Mouse (Mus musculus): ENCODE measurements around the gene Uap1l1. TPM values are rescaled to one million over a fixed set of nuclear protein-coding genes. Genes with fewer than 3 reads are reported as not detected.

Uap1l1 gene
- total RNA-seq, 2 experiments from 2014 or later = 7.3 to 9.5 TPM

DNA sequence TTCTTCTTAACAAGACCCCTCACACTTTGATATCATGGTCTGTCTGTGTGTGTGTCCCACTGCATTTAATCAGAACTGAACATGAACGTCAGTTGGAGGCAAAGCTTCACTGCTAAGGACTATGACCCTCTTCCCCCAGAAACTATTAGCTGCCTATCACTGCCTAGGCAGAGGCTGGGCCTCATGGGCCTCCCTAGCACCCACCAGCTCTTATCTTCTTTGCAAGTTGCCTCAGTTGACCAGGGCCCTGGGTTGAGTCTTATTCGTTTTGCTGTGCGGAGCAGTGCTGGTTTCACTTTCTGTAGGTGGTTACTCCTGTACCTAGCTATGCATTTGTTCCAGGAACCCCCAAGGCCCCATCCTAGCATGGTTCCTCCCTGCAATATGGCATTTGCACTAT is 4.5 kb upstream of the Uap1l1 start:
- no peak for DNase-seq

DNA sequence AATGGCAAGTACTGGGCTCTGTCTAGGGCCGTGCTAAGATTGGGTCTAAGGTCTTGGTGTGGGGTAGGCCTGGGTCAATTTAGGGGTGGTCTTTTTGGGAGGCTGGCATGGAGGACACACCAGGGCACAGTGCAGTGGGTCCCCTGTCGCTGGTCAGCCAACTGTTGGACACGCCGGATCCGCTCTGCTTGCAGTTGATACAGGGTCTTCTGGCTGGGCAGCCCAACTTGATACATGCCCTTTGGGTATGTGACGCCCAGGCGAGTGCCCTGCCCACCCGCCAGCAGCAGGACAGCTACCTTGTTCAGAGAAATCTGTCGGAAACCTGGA is 756 bp downstream of the Uap1l1 start:
- no peak for DNase-seq

DNA sequence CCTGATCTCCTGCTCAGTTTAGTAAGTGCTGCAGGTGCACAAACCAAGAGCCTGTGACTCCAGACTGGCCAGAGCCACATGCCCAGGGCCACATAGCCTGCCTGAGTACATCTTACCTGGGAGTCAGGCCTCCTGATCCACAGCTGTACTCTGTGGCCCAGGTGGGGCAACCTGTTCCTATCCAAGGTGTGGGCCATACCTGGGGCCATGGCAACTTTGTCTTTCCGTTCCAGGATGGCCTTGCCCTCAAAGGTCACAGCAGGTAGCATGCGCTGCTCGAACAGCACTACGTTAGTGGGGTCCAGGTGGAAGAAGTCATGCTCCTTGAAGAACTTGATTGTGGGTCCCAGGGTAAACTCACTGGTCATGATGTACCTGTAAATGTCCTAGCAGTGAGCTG is 1.2 kb downstream of the Uap1l1 start:
- no peak for DNase-seq

DNA sequence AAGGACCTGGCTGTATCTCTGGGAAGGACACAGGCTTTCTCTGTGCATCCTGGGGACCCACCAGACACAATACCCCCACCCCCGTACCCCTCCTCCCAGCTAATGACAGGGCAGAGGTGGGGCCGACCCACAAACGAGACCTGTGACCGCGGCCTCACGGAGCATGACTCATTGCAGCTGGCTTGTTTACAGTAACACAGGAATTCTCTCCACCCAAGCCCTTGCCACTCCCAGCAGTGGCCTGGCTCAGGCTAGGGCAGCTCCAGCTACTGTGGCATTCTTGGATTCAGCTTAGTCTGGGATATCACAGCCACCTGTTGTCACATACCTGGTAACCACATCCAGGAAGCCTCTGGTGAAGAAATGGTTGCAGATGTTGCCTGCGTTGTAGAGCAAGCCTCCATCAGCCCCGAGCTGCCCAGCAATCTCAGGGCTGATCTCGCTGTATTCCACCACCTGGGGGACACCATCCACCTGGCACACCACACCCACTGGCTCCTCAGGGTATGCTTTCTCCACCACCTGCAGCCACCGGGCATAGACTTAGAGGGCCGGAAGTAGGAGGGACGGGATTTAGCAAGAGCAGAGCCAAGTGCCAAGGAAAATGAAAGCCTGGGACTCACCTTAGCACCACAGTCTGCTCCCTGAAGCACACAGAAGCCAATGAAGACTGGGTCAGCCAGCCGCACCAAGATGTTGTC is 1.9 kb downstream of the Uap1l1 start:
- DNase-seq = no peak

DNA sequence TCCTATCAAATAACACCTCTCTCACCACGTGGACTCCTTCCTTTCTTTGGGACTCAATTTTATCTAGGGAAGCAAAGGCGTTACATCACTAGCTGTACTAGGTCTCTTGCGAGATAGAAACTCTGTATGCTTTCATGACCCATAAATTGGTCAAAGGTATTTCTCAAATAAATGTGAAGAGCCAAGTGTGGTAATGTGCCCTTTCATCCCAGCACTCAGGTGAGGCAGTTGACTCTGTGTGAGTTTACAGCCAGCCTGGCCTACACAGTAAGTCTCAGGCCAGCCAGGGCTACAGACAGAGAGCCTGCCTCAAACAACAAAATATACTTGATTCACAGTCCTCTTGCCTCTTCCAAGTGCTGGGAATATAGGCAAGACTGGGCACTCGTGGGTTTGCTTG is 5.6 kb downstream of the Uap1l1 start:
- no peak for DNase-seq

DNA sequence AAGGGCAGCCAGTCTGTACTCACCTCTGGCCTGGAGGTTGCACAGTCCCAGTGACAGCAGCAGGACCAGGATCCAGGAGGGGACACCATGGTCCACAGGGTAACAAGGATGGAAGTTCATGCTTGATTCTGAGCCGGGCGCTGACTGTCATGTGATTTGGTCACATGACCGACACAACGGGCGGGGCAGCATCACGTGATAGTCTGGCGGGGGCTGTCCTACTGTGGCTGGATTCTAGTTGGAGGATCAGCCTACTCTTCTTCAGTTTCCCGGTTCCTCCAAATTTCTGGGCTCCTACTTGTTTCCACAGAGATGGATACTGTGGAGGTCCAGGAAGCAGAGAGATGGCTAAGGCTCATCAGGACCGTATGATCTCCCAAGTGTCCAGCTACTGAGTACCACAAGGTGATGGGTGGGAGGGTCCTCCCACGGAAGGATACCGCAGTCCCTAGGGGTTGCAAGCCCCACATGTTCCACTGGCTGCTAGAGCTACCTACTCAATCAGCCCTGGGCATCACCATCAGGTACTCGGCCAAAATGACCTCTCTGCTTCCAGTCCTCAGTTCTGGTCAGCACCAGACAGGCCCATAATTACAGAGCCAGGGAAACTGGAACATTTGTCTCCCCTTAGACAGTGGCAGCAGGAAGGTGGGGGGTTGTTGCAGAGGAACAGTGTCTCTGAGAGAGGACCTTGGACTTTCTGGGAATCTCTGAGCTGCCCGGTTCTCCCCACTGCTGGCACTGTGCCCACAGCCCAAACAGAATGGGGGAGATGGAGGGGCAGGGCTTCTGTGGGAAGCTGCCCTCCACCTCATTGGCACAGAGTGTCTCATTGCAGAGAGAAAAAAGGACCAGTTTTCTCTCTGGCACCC is 9.0 kb downstream of the Uap1l1 start, which contains the start of gene Dpp7:
TSS of gene Dpp7 (minus strand) at position 152 of the 872 bp plus-strand sequence.
- DNase-seq = peak; percentile 74

DNA sequence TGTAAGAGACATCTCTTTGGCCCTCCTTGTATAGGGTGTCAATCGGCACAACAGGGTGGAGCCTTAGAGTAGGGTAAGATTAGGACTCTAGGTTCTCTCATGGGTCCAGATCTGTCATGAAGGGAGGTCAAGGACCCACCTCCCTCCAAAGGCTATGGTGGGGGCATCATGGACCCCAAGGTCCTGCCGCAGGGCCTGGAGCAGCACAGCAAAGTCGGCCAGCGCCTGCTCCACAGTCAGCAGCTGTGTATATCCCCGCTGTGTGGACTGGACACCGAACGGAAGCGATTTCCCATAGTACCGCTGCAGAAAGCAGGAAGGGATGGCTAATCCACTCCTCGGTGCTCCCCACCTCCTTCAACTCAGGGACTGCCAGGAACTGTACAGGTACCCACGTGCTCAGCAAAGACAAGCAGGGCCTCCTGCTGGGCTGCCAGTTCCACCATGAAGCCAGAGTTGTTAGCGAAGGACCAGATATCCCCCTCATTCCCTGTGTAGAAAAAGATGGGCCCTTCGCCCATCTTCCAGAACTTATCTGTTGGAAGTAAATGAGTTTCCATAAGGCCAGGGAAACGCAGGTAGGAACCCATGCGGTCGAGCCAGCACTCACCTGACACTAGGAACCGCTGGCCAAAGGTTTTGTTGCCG is 9.9 kb downstream of the Uap1l1 start:
- DNase-seq = no peak

DNA sequence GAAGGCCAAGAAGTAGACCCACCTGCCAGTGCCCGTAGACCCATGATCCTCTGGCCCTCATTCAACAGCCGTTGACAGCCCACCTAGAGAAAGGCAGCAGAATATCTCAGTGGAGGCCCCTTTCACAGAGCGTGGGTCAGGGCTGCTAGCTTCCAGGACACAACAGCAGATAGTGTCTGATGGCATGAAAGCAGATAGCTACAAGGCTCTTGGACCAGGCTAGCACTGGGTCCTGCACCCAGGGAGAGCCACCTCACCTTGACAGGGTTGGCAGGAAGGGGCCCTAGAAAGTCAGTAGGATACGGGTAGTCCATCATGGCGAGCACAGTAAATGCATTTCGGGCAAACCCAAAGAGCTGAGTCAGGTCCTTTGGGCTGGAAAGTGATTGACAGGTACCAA is 11.3 kb downstream of the Uap1l1 start:
- no peak for DNase-seq

DNA sequence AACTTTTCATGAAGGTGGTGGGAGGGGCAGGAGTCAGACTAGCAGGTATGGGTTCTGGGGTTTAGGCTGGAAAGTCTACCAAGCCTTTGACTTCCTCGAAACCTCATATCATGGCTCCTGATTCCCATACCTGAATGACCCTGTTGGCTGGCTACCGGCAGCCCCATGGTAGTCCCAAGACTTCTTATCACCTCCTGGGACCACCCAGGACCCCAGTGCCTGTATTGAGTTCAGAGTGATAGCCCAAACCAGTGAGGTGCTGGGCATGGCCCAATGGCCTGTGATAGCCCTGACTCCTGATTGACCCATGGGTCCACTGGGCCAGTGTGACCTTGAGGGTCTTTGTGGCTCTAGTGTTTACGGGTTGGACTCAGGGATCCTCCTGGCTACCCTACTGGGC is 14.8 kb downstream of the Uap1l1 start:
- DNase-seq = no peak

DNA sequence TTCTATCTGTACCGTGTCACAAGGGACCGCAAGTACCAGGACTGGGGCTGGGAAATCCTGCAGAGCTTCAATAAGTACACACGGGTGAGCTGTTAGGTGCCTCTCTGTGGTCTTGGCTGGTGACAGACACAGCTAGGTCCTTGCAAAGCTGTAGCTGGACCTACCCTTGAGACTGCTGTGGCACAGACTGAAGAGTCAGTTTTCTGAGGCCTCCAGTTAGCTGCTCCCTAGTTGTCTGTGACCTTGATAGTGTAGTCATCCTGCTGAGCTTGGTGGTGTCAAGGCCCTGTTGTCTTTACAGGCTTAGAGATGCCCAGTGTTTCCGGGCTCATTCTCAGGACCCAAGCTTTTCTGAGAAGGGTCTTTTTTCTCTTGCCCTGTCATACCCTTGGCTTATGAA is 16.0 kb downstream of the Uap1l1 start:
- no peak for DNase-seq

DNA sequence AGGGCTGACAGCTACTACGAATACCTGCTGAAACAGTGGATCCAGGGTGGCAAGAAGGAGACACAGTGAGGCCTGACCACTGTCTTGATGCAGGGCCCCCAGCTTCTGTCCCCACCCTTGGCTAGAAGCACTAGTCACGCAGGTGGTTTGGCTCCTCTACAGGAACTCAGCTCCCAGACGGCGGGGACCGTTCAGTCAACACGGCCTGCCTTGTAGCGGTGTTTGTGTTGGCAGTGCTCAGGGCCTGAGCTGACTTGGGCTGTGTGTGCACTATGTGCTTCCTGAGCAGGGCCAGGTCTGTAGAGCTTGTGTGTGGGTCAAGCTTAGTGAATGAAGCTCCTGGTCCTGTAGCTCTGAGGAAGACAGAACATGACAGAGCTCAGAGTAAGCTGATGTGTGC is 17.3 kb downstream of the Uap1l1 start:
- no peak for DNase-seq

DNA sequence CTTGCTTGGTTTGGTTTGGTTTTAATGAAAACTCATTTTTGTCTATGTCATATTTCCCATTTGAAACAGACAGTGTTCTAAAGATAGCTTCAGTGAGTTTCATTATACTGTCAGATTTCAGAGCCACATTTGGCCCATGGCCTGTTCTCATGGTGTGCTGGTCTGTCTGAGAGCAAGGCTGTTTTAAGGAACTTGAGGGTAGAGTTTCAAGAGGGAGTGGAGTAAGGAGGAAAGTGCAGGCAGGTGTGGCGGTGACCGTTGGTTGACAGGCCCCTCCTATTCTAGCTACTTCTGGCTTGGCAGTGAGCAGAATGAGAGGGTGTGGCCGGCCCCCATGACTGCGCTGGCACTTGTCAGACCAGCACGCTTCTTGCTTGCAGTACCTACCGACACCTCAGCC is 27.2 kb downstream of the Uap1l1 start:
- DNase-seq = no peak

DNA sequence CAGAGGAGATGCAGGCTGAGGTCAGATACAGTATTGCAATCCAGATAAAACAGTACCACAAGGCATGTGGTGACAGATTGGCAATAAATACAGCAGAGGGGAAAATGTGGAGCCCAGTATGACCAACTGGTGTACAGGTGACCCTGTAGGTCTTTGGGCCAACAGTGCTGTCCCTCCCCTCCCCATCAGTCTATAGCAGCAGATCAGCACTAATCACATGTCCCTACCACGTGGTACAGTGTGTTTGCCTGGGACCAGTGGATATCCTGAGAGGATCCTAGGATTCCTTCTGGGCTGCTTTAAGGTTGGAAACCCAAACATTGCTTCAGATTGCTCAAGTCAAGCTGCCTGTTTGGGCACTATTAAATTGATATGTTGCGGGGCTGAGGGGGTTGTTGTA is 31.9 kb downstream of the Uap1l1 start:
- no peak for DNase-seq

DNA sequence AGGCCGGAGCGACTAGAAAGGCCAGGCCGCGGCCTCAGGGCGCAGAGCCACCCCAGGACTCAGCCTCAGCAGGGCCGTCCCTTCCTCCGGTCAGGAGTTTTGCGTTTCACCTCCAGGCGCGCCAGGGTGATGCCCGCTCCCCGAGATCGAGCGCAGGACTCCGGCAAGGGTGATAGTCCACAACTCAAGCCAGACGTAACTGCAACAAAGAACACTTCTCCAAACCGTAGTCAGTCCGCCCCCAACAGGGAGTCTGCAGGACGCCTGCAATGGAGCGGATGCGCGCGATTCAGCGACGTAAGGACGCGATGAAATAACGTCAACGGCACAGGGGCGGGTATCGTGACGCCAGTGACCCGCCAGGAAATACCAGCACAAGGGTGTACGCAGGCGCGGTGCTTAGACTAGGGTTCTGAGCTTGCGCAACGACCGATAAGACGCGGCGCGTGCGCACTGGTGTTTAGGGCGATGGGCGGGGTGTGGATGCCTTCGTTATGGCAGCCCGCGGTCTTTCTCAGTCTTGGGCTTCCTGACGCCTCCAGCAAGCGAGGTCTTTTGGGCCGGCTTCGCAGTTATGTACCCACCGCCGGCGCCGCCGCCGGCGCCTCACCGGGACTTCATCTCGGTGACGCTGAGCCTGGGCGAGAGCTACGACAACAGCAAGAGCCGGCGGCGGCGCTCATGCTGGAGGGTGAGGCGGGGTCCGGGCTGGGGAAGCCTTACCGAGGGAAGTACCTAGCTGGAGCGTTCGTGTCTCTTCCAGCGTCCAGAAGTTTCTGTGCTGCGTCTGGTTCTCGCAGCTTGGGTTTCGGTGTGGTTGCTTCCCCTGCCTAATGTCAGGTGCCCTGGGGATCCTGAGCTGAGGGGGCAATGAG is 33.0 kb downstream of the Uap1l1 start, which contains the start of gene Man1b1:
TSS of gene Man1b1 (plus strand) at position 53 of the 875 bp plus-strand sequence.
- peak; percentile 99 for DNase-seq

DNA sequence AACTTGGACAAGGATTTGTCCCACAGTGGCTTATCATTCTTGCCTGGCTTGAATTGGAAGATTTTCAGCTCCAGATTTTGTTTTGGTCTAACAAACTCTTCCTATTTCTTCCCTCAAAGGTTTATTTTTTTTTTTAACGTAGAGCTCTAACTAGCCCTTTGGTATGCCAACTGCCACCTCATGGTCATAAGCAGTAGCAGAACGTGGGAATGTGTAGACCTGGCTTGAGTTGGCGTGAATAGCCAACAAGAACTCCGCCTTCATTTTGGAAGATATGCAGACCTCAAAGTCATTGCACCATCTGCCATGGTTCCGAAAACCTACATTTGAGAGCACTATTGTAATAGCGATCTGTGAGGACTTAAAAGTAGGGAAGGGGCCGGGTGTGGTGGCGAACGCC is 34.0 kb downstream of the Uap1l1 start:
- DNase-seq = no peak

DNA sequence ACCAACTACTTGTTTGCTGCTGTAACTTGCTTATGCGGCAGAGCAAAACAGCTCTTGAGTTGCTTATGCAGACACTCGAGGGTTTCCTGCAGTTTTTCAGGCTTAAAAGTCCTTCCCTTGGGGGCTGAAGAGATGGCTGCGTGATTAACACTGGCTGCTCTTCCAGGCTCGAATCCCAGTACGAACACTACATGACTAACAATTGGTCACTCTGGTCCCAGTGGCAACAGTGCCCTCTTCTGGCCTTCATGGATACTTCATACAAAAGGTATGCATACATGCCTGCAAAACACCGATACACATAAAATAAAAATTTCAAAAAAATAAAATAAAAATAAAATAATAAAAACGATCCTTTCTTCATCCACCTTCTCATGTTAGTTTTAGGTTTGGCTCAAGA is 37.0 kb downstream of the Uap1l1 start:
- peak; percentile 41 for DNase-seq

DNA sequence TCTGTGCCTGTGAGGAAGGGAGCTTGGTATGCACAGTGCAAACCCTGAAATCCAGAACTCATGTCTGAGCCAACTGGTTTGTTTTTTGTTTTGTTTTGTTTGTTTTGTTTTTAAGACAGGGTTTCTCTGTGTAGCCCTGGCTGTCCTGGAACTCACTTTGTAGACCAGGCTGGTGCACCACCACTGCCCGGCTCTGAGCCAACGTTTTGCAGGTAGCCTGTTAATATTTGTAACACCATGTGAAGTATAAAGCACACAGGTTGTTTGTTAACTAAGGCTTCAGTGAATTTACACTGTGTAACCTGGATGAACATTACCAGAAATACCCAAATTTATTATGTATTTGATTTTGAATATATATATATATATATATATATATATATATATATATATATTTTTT is 39.4 kb downstream of the Uap1l1 start:
- no peak for DNase-seq

DNA sequence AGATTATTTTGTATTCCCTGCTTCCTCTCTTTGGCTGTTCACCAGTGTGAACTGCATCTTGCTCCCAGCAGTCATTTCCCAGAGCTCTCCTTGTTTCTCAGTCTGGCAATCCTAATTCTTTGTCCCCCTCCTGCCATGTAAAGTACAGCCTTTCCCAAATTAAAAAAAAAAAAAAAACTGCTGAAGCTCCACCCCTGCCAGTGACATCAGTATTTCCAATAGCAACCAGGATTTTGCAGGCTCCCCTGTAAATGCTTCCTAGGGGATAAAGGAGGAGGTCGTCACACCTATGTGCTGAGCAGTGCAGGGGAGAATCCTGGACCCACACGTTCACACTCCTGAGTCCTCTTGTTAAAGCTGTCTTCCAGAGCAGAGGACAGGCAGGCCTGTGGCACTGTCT is 45.4 kb downstream of the Uap1l1 start:
- DNase-seq = no peak

DNA sequence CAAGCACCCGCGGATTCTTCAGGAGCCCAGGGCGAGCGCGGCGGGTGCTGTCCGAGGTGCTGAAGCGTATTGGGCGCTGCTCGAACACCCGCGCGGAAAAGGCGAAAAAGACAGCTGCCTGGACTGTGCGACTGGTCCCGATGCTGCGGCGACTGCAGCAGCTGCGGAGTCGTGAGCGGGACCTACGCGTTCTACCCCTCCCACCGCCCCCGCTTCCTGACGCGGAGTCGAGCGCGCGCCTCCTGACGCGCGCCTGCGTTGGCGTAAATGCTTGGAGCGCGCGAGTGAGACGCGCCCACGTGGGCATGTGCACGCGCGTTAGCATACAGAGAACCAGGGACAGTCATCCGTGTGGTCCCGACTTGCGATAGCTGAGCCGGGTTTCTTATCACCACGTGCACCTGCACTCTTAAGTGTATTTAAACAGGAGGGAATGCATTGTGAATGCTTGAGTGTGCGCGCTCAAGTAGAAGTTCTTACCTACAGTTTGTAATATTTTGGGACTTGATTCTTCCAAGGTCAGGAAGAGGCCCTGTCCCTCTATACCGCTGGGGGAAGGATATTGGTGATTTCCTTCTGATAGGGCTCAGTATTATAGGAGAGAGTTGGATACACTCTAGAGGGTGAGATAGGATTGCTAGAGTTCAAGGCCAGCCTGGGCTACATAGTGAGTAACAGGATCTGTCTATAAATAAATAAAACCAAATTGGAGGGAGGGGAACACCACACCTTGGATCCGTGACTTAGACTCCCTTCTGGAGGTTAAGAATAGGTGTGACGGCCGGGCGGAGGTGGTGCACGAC is 46.3 kb downstream of the Uap1l1 start, which contains the start of gene Grin1:
TSS of gene Grin1 (minus strand) at position 217 of the 803 bp plus-strand sequence.
- DNase-seq = peak; percentile 78

DNA sequence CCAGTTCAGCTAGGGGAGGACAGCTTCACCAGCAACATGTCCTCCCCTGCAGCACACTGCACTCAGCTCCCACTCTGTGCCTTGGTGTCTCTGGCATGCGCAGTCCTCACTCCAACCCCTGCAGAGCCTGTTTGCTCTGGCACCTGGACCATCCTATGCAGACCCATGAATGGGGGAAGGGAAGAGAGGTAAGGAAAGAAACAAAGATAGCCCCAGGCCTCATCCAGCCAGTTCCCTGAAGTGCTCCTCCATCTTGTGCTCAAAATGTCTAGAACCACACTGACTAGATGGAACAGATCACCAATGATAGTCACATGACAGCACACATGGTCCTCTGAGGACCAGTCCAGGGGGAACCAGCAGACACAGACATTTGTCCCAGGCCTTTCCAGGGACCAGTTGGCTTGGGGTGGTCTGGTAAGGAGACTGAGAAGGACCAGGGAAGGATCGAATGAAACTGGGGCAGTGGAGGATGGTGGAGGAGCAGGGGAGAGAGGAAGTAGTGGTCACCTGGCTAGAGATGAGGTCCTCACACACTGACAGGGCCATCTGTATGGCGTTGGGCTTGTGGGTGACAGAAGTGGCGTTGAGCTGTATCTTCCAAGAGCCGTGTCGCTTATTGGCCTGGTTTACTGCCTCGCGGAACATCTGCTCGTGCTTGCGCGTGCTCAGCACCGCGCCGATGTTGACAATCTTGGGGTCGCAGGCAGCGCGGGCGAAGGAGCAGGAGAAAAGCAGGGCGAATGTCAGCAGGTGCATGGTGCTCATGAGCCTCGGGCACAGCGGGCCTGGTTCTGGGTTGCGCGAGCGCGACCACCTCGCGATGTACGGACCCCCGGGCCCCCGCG is 47.1 kb downstream of the Uap1l1 start:
- no peak for DNase-seq
